Mouse (Mus musculus) T-helper 1 cell (primary cell): Measurements from ENCODE around the gene Mtr.
"Not testable (repeated sequence)": the region's sequence is repeated elsewhere in the genome, so short reads cannot be mapped to it uniquely, and the experiment has no call there.

Experiments used
- in situ Hi-C: fragments of 300-600 bp; cut with MboI, MseI; formaldehyde crosslinking; loops from one replicate; pipeline ENCODE4 v1.15.1; 2025; ENCODE audit warnings: high pct_unique_total_duplicates

Gene Mtr

GRCm38 (mm10) chr13:12162457-12162856 is 95.5 kb downstream of the Mtr start:
- in situ Hi-C loops = no loop called here

GRCm38 (mm10) chr13:12160121-12160475 is 97.8 kb downstream of the Mtr start:
- in situ Hi-C loops = no loop called here

GRCm38 (mm10) chr13:12159288-12160120 is 98.4 kb downstream of the Mtr start:
- in situ Hi-C loops = no loop called here

GRCm38 (mm10) chr13:12153922-12154321 is 104.0 kb downstream of the Mtr start:
- in situ Hi-C loops = no loop called here

- in situ Hi-C loops = no loop called here
Measured at GRCm38 (mm10) chr13:12146918-12147507, 110.9 kb downstream of the Mtr start.

- in situ Hi-C loops = no loop called here
Measured at GRCm38 (mm10) chr13:12146402-12146801, 111.5 kb downstream of the Mtr start.

GRCm38 (mm10) chr13:12143347-12143746 is 114.6 kb downstream of the Mtr start:
- in situ Hi-C loops = no loop called here

- in situ Hi-C loops = not testable (repeated sequence)
Measured at GRCm38 (mm10) chr13:12136461-12136860, 121.5 kb downstream of the Mtr start.

GRCm38 (mm10) chr13:12133549-12133948 is 124.4 kb downstream of the Mtr start:
- in situ Hi-C loops = no loop called here
